Mouse (Mus musculus) heart, embryonic 10.5 days (tissue): ENCODE measurements around the gene Eras. TPM values are rescaled to one million over a fixed set of nuclear protein-coding genes. Genes with fewer than 3 reads are reported as not detected.
A peak's percentile ranks its signal among the peaks of the same experiment; 100 is the strongest.
"Not testable (repeated sequence)": the region's sequence is repeated elsewhere in the genome, so short reads cannot be mapped to it uniquely, and the experiment has no call there.

Experiments
- DNase-seq: peaks from one replicate; pipeline ENCODE4 v3.0.0-alpha.2; 2017; ENCODE audit warnings: low spot score
- H3K27ac ChIP-seq: fragments of 300-500 bp; sonication (generic); 2 replicates; pipeline ENCODE4 v1.5.1; 2016; ENCODE audit warnings: mild to moderate bottlenecking
- H3K27me3 ChIP-seq: fragments of 300-500 bp; sonication (generic); 2 replicates; pipeline ENCODE4 v1.6.1; 2016; ENCODE audit warnings: mild to moderate bottlenecking; ENCODE audit not compliant: poor library complexity, insufficient read depth, severe bottlenecking
- H3K36me3 ChIP-seq: fragments of 300-500 bp; sonication (generic); 2 replicates; pipeline ENCODE4 v1.6.1; 2016; ENCODE audit warnings: mild to moderate bottlenecking, moderate library complexity
- H3K4me1 ChIP-seq: fragments of 300-500 bp; sonication (generic); 2 replicates; pipeline ENCODE4 v1.6.1; 2016; ENCODE audit warnings: mild to moderate bottlenecking
- H3K4me3 ChIP-seq: fragments of 300-500 bp; sonication (generic); 2 replicates; pipeline ENCODE4 v1.5.1; 2016; ENCODE audit warnings: mild to moderate bottlenecking, moderate library complexity
- H3K9me3 ChIP-seq: fragments of 300-500 bp; sonication (generic); 2 replicates; pipeline ENCODE4 v1.6.1; 2016; ENCODE audit warnings: mild to moderate bottlenecking, moderate library complexity
- WGBS: fragments of 180-500 bp; shearing (Covaris S2); methylation state at CpG from one replicate; pipeline ENCODE4 v1.1.7; 2016; 5-methylcytosine and 5-hydroxymethylcytosine counted together
- polyA plus RNA-seq: library from polyadenylated mRNA; unstranded; fragments of >200 nt; fragmentation: Nextera tagmentation; extraction: Ambion mirVana; gene quantifications from 2 replicates; pipeline ENCODE4 v1.2.1, GENCODE M21; 2016

Eras gene
- polyA plus RNA-seq, 1 experiment from 2014 or later = not detected

DNA sequence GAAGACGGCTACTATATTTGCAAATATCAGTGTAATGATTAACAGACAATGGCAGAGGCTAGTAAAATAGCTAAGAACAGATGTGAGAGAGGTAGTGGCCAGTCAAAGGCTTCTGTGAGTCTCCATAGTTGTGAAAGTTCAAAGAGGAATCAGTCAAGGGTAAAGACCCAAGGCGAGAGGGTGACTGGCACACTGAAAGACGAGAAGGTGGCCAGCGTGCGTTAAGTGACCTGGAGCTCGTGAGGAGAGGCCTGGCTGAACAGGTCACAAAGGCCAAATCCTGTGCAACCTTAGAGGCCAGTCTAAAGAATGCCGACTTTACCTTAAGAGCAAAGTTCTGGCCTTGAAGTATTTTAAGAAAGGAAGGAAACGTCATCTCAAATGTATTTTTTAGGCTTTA is 17.2 kb upstream of the Eras start:
- no peak for DNase-seq
- WGBS = 83% methylated on average over 8 of the region's 8 CpGs
- Histone ChIP-seq H3K36me3 (peaks cover 11% of the 10 kb centered on the region; the same call in 1 of the 2 replicates), H3K4me1 (no peaks in the 10 kb centered on the region), H3K9me3 (no peaks in the 10 kb centered on the region), H3K27ac (no peak overlapping the region), H3K4me3 (no peak overlapping the region), H3K27me3 (no peaks in the 10 kb centered on the region)

DNA sequence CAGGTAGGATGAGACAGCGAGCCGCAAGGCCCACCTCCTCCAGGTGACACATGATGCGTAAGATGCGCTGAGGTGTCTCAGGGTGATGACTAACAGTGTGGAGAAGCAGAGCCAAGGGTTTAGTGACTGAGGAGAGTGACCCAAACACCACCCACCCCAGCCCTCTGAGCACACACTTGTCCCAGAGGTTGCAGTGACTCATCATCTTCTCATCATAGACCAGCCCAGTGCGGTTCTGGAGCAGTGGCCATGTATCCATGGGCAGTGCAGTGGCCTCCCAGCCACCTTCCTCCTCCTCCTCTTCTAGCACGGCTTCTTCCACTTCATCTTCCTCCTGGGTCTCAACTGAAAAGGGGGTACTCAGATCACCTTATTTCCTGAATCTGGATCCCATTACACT is 9.3 kb upstream of the Eras start:
- Histone ChIP-seq H3K4me1 (no peaks in the 10 kb centered on the region), H3K4me3 (no peak overlapping the region), H3K9me3 (no peaks in the 10 kb centered on the region), H3K36me3 (peaks cover 46% of the 10 kb centered on the region), H3K27me3 (no peaks in the 10 kb centered on the region), H3K27ac (no peak overlapping the region)
- 88% methylated on average over 6 of the region's 6 CpGs for WGBS
- no peak for DNase-seq

DNA sequence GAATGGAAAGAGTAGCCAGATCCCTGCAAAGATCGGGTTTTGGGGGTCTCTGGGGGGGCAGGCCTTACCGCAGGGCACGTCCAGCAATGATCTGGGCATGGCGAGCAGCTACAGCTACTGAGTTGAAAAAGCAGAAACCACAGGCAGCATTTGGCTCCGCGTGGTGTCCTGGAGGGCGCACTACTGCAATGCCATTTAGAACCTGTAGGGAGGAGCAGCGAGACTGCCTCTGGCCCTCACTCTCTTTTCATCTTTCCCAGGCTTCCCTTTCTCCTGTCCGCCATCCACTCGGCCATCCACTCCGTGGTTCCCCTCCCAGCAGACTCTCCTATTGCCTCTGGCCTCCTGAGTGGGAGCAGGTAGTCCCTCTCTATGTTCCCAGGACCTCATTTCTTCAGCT is 8.5 kb upstream of the Eras start:
- no peaks in the 10 kb centered on the region for H3K27me3 ChIP-seq
- H3K4me3 ChIP-seq = no peak overlapping the region
- no peak for DNase-seq
- peaks cover 43% of the 10 kb centered on the region for H3K36me3 ChIP-seq
- no peaks in the 10 kb centered on the region for H3K4me1 ChIP-seq
- H3K27ac ChIP-seq = no peak overlapping the region
- no peaks in the 10 kb centered on the region for H3K9me3 ChIP-seq
- 33% methylated on average over 11 of the region's 11 CpGs for WGBS

DNA sequence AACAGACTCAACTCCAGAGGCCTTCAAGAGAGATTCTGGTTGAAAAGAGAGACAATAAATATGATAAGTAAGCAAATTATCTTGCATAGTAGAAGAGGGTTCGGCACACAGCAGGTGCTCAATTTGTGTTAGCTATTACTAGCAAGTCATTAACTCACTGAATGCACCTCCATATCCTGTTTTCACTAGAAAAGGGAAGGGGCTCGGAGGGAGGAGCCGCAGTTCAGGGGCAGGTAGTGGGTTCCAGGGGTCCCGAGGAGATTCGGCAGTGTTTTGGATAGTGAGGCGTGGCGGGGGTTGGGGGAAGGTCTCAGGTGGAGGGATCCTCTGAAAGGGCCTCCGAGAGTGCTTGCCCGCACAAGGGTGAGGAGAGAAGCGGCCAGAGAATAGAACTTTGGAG is 1.3 kb downstream of the Eras start:
- Histone ChIP-seq H3K9me3 (no peaks in the 10 kb centered on the region), H3K4me1 (peaks cover 3% of the 10 kb centered on the region; the same call in 1 of the 2 replicates), H3K27me3 (peaks cover 75% of the 10 kb centered on the region), H3K4me3 (no peak overlapping the region), H3K36me3 (peaks cover 16% of the 10 kb centered on the region; the same call in 1 of the 2 replicates), H3K27ac (no peak overlapping the region)
- WGBS = 18% methylated on average over 10 of the region's 10 CpGs
- no peak for DNase-seq

DNA sequence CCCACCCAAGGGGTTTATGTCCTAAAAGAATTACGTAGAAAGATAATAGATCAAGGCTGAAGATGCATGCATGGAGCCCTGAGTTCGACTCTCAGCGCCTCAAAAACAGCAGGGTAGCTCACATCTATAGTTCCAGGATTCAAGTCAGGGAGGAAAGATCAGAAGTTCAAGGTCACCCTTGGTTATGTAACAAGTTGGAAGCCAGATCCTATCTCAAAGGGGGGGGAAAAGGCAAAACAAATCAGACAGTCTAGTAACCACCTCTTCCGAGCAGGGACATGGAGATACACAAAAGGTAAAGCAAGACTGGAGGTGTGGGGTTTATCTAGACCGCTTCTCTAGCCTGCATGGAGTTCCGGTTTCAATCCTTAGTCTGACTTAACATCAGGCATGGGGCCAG is 2.1 kb downstream of the Eras start:
- H3K9me3 ChIP-seq = no peaks in the 10 kb centered on the region
- no peak overlapping the region for H3K27ac ChIP-seq
- DNase-seq = no peak
- H3K4me3 ChIP-seq = no peak overlapping the region
- peaks cover 12% of the 10 kb centered on the region; the same call in 1 of the 2 replicates for H3K36me3 ChIP-seq
- H3K27me3 ChIP-seq = peaks cover 84% of the 10 kb centered on the region
- WGBS = 62% methylated on average over 6 of the region's 6 CpGs
- H3K4me1 ChIP-seq = peaks cover 6% of the 10 kb centered on the region; the same call in 1 of the 2 replicates

DNA sequence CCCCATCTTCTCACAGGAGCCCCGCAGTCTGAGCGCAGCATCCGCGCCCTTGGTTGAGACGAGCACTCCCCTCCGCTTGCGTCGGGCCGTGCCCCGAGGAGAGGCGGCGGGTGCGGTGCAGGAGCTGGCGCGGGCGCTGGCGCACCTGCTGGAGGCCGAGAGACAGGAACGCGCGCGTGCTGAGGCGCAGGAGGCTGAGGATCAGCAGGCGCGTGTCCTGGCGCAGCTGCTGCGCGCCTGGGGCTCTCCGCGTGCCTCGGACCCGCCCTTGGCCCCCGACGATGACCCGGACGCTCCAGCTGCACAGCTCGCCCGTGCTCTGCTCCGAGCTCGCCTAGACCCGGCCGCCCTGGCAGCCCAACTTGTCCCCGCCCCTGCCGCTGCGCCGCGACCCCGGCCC is 6.4 kb downstream of the Eras start:
- DNase-seq = no peak
- Histone ChIP-seq H3K9me3 (no peaks in the 10 kb centered on the region), H3K27me3 (peaks cover 83% of the 10 kb centered on the region), H3K4me3 (peak overlapping the region; percentile 51), H3K27ac (no peak overlapping the region), H3K4me1 (peaks cover 10% of the 10 kb centered on the region; the same call in 1 of the 2 replicates), H3K36me3 (no peaks in the 10 kb centered on the region)
- WGBS = 6% methylated on average over 45 of the region's 48 CpGs

DNA sequence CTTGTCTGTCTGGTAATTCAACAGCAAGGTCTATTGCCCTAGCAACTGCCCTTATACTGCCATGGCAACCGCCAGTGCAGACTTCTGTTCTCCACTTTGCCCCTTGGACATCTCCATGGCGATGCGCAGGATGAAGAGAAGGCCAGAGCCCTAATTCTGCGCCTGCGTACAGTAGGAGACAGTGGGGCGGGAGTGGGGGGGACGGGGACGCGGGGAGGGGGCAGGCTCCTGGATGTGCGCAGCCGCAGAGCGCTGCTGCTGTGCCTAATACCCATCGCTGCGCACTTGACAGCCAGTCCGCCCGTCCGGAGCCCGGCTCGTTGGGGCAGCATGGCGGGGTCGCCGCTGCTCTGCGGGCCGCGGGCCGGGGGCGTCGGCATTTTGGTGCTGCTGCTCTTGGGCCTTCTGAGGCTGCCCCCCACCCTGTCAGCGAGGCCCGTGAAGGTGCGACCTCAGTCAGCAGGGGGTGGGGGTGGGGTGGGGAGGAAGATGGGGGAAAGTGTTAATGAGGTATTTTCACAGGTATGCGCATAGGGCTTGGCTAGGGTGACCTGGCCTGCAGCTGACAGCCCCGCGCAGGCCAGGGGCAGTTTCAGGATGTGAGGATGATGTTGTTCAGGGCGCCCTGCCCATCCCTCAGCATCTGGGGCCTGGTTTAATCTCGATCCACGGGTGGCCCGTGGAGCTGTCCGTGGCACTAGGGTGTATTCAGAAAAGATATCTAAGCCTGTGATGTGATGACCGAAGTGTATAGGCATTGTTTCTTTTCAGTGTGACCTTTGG is 8.6 kb downstream of the Eras start, which contains the start of gene Pcsk1n:
Gene Pcsk1n (plus strand): TSS at position 222 of the 783 bp plus-strand sequence.
- H3K4me3 ChIP-seq = peak within 1 kb of the TSS; percentile 48
- peaks cover 65% of the 10 kb centered on the region for H3K27me3 ChIP-seq
- H3K27ac ChIP-seq = no peak within 1 kb of the TSS; the same call in 1 of the 2 replicates
- no peaks in the 10 kb centered on the region for H3K36me3 ChIP-seq
- H3K9me3 ChIP-seq = no peaks in the 10 kb centered on the region
- peaks cover 10% of the 10 kb centered on the region; the same call in 1 of the 2 replicates for H3K4me1 ChIP-seq
- no peak for DNase-seq
- WGBS = 15% methylated on average over 39 of the region's 40 CpGs

DNA sequence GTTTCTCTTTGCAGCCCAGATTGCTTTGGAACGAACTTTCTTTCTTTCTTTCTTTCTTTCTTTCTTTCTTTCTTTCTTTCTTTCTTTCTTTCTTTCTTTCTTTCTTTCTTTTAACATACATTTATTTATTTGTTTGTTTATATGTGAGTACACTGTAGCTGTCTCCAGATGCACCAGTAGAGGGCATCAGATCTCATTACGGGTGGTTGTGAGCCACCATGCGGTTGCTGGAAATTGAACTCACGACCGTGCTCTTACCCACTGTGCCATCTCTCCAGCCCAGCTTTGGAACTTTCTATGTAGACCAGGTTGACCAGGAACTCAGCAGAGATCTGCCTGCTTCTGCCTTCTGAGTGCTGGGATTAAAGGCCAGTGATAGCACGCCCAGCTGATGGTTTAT is 10.4 kb downstream of the Eras start:
- not testable (repeated sequence) for DNase-seq
- WGBS = 58% methylated on average over 6 of the region's 6 CpGs

DNA sequence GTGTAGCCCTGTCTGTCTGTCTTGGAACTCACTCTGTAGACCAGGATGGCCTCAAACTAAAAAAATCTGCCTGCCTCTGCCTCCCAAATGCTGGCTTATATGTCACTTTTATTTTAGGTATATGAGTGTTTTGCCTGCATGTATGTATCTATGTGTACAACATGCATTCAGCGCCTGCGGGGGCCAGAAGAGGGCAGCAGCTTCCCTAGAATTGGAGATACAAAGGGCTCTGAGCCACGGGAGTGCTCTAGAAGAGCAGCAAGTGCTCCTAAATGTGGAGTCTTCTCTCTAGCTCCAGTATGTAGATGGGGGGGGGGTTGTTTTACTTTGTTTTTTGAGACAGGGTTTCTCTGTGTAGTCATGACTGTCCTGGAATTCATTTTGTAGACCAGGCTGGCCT is 12.7 kb downstream of the Eras start:
- H3K4me1 ChIP-seq, DNase-seq, H3K36me3 ChIP-seq, H3K4me3 ChIP-seq, H3K27ac ChIP-seq, H3K9me3 ChIP-seq: not testable (repeated sequence)
- H3K27me3 ChIP-seq = peaks cover 24% of the 10 kb centered on the region
- WGBS = 11% methylated on average over 3 of the region's 3 CpGs

More for the DNA sequence above, 10.4 kb downstream of the Eras start:
- H3K4me3 ChIP-seq, H3K36me3 ChIP-seq, H3K9me3 ChIP-seq, H3K27ac ChIP-seq, H3K4me1 ChIP-seq: not testable (repeated sequence)
- H3K27me3 ChIP-seq = peaks cover 47% of the 10 kb centered on the region

DNA sequence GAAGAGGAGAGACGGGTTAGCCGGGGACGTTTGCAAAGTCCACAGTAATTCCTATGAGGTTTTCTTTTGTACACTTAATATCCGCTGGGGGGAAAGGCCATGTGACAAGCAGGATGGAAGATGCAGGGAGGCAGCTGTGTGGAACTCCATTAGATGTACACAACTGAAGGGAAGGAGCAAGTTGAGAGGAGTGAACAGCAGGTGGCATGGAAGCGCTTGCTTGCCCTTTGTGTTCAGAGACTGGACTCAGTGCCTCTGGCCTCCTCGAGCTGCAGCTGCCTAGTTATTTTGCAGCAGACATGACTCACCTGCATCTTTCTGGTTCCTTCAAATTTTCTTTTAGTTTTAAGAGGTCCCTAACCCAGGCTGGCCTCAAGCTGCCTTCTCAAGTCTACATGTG is 17.9 kb downstream of the Eras start:
- Histone ChIP-seq H3K9me3 (no peaks in the 10 kb centered on the region), H3K36me3 (peaks cover 15% of the 10 kb centered on the region; the same call in 1 of the 2 replicates), H3K27ac (no peak overlapping the region), H3K27me3 (no peaks in the 10 kb centered on the region), H3K4me1 (no peaks in the 10 kb centered on the region), H3K4me3 (no peak overlapping the region)
- 56% methylated on average over 6 of the region's 6 CpGs for WGBS
- DNase-seq = no peak

DNA sequence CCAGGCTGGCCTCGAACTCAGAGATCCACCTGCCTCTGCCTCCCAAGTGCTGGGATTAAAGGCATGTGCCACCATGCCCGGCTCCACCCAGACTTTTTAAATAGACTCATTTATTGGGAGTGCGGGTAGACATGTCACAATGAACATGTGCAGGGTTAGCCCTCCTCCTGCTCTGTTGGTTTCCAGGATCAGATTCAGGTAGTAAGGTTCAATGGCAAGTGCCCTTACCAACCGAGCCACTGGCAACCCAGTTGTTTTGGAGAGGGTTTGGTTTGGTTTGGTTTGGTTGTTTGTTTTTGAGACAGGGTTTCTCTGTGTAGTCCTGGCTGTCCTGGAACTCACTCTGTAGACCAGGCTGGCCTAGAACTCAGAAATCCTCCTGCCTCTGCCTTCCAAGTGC is 19.2 kb downstream of the Eras start, which contains the start of gene Gm10490:
Gene Gm10490 (plus strand): TSS at position 301 of the 400 bp plus-strand sequence.
- H3K4me3 ChIP-seq, DNase-seq, H3K27ac ChIP-seq, H3K4me1 ChIP-seq, H3K27me3 ChIP-seq, H3K9me3 ChIP-seq: not testable (repeated sequence)
- peaks cover 15% of the 10 kb centered on the region; the same call in 1 of the 2 replicates for H3K36me3 ChIP-seq
- 88% methylated on average over 4 of the region's 4 CpGs for WGBS

DNA sequence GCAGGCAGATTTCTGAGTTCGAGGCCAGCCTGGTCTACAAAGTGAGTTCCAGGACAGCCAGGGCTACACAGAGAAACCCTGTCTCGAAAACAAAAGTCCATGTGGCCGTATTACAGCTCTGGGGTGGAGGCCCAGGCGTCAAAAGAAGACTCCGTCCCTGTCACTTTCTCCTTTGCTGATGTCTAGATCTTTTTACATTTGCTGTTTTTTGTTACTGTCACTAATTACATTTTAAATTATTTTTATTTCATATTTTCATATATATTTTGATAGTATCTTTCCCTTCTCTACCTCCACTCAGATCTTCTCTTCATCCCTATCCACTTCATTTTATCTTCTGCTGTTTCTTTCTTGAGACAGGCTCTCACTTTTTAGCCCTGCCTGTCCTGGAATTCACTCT is 20.7 kb downstream of the Eras start, which contains the start of gene Gm10491:
Gene Gm10491 (minus strand): TSS at position 101 of the 400 bp plus-strand sequence.
- no peaks in the 10 kb centered on the region for H3K4me1 ChIP-seq
- WGBS = 87% methylated on average over 5 of the region's 5 CpGs

DNA sequence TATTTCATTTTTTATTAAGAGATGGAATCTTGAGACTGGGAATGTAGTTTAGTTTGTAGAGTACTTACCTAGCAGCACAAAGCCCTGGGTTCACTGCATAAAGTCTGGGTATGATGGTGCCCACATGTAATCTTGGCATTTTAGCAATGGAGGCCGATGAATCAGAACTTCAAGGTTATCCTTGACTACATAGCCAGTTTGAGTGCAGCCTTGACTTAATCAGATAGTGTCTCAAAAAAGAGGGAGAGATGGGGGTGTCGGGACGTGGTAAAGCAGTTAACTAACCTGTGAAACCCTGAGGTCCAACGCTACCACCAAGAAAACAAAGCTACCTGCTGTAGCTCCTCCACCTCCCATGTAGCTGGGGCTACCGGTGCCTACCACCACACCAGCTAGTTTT is 24.0 kb downstream of the Eras start:
- no peaks in the 10 kb centered on the region for H3K4me1 ChIP-seq
- no peaks in the 10 kb centered on the region for H3K9me3 ChIP-seq
- 89% methylated on average over 5 of the region's 5 CpGs for WGBS
- DNase-seq = no peak
- no peak overlapping the region for H3K4me3 ChIP-seq
- H3K27me3 ChIP-seq = no peaks in the 10 kb centered on the region
- peaks cover 15% of the 10 kb centered on the region; the same call in 1 of the 2 replicates for H3K36me3 ChIP-seq
- H3K27ac ChIP-seq = no peak overlapping the region

More for the DNA sequence above, 20.7 kb downstream of the Eras start, which contains the start of gene Gm10491:
- no peak for DNase-seq
- Histone ChIP-seq H3K9me3 (no peaks in the 10 kb centered on the region), H3K36me3 (peaks cover 15% of the 10 kb centered on the region; the same call in 1 of the 2 replicates), H3K27me3 (no peaks in the 10 kb centered on the region), H3K4me3 (no peak within 1 kb of the TSS), H3K27ac (no peak within 1 kb of the TSS)
